14 mouse cellular contexts compared by ENCODE assay signal in genomic region chr4:134061944-134062446, GRCm38 (mm10). TPM values are rescaled to one million over a fixed set of nuclear protein-coding genes. Genes with fewer than 3 reads are reported as not detected.
DNase-seq lines count a peak whose midpoint lies in the region; ATAC-seq lines count a peak whose summit lies in the region.
"Had no signal": no experiment of that assay in that cellular context is flagged by ENCODE, and none has a peak within 500 bp of the region (broad histone marks: within the 10 kb centered on the region; RNA-seq: fewer than 3 reads in every experiment).

No protein-coding gene starts in this region.

- H3K9me3 ChIP-seq in heart, embryonic 12.5 days (replicated peaks) = no peaks in the 10 kb centered on the region

- no peak overlapping the region for H3K9ac ChIP-seq in heart, embryonic 12.5 days

- H3K36me3 ChIP-seq in heart, embryonic 12.5 days = no peaks in the 10 kb centered on the region

- no peak overlapping the region for H3K4me3 ChIP-seq in heart, embryonic 12.5 days

- H3K27ac ChIP-seq in heart, embryonic 12.5 days (ENCODE audit: poor library complexity, severe bottlenecking) = no peak overlapping the region

- no peak for DNase-seq in heart, adult 11 months
- DNase-seq in CD4-positive helper T cell, adult 2 months (ENCODE audit: low read depth, low spot score) = peak; percentile 78
- DNase-seq in c-Kit-positive CD71-positive TER-119-positive erythroid progenitor cells, embryonic 14.5 days (ENCODE audit: low spot score) = peak; percentile 52
- DNase-seq in spleen, postnatal 10 days (ENCODE audit: low spot score in 2 of 2) = no peak
- DNase-seq in gastrocnemius, postnatal 4 days (ENCODE audit: low spot score in 2 of 2) = no peak
- DNase-seq in heart, postnatal 14 days = no peak
- DNase-seq: adrenal gland, postnatal 10 days; kidney, postnatal 4 days; lung, adult 2 months; right cerebral cortex, postnatal 4 days had no signal

- peaks cover 75% of the 10 kb centered on the region for H3K27me3 ChIP-seq in heart, embryonic 12.5 days (replicated peaks)

- H3K4me2 ChIP-seq in heart, embryonic 12.5 days = no peak overlapping the region

- WGBS in heart, embryonic 12.5 days = 48% methylated on average over 8 of the region's 8 CpGs

- H3K4me1 ChIP-seq in heart, embryonic 12.5 days (replicated peaks) = peaks cover 12% of the 10 kb centered on the region; the same call in 1 of the 2 replicates

- ATAC-seq in heart, embryonic 12.5 days (ENCODE audit: insufficient number of reproducible peaks, low FRiP score) = 0 out of 2 replicates have a peak, but pooled peaks have one; percentile 33
- peak; percentile 51 for ATAC-seq in megakaryocyte-erythroid progenitor cell, adult 5-6 weeks (replicated peaks; ENCODE audit: low FRiP score, low TSS enrichment, poor library complexity, severe bottlenecking)

- intact Hi-C loops in heart, postnatal 14 days (cut with DNase I) = no loop called here

RNA-seq across cellular contexts. Expression of gene Crybg2, which starts 1.4 kb away (rescaled TPM):
- 0.41 and 0.51 TPM in 2 replicates for polyA plus RNA-seq in heart, embryonic 12.5 days (2016; fragmentation: Nextera tagmentation; extraction: Ambion mirVana)
- 0.55 TPM in 1 of 2 replicates, not detected in the other for total RNA-seq in megakaryocyte-erythroid progenitor cell, adult 5-6 weeks (2014; fragmentation: Nextera tagmentation)
- 0.09 TPM in 1 of 2 replicates, not detected in the other for total RNA-seq in megakaryocyte-erythroid progenitor cell, adult 5-6 weeks (2017)
- total RNA-seq in gastrocnemius, postnatal 4 days (2021) = under 1 TPM in 1 of 2 experiments, not detected in 1; 0.54 TPM
- under 1 TPM in 1 of 2 experiments, not detected in 1; 0.24 TPM for total RNA-seq in heart, postnatal 14 days (2021)

RNA-seq across cellular contexts. Expression of gene Zfp683, which starts 8.4 kb away (rescaled TPM):
- polyA plus RNA-seq in heart, embryonic 12.5 days (2016; fragmentation: Nextera tagmentation; extraction: Ambion mirVana) = not detected in 2 replicates
- not detected in 2 replicates for total RNA-seq in megakaryocyte-erythroid progenitor cell, adult 5-6 weeks (2014; fragmentation: Nextera tagmentation)
- total RNA-seq in megakaryocyte-erythroid progenitor cell, adult 5-6 weeks (2017) = not detected in 2 replicates
- total RNA-seq in gastrocnemius, postnatal 4 days (2021) = under 1 TPM in 1 of 2 experiments, not detected in 1; 0.23 TPM
- not detected for total RNA-seq in heart, postnatal 14 days (2021)
- polyA plus RNA-seq: heart, embryonic 14.5 days; neural tube, embryonic 11.5 days had no signal

RNA-seq across cellular contexts. Expression of gene Cd52, which starts 32.9 kb away (rescaled TPM):
- 4.3 and 5.7 TPM in 2 replicates for polyA plus RNA-seq in heart, embryonic 12.5 days (2016; fragmentation: Nextera tagmentation; extraction: Ambion mirVana)
- total RNA-seq in megakaryocyte-erythroid progenitor cell, adult 5-6 weeks (2014; fragmentation: Nextera tagmentation) = 34.9 and 43.4 TPM in 2 replicates
- 36.8 and 45.6 TPM in 2 replicates for total RNA-seq in megakaryocyte-erythroid progenitor cell, adult 5-6 weeks (2017)
- total RNA-seq in gastrocnemius, postnatal 4 days (2021) = 1 to 10 TPM; 2.4 to 2.7 TPM
- 10 to 100 TPM in 1 of 2 experiments, 1 to 10 TPM in 1; 3.5 to 10.3 TPM for total RNA-seq in heart, postnatal 14 days (2021)

RNA-seq across cellular contexts. Expression of gene Ubxn11, which starts 40.4 kb away (rescaled TPM):
- polyA plus RNA-seq in heart, embryonic 12.5 days (2016; fragmentation: Nextera tagmentation; extraction: Ambion mirVana) = 2.2 and 2.7 TPM in 2 replicates
- 17.9 and 21.8 TPM in 2 replicates for total RNA-seq in megakaryocyte-erythroid progenitor cell, adult 5-6 weeks (2014; fragmentation: Nextera tagmentation)
- 5.2 and 7.7 TPM in 2 replicates for total RNA-seq in megakaryocyte-erythroid progenitor cell, adult 5-6 weeks (2017)
- 1 to 10 TPM; 3.2 to 3.7 TPM for total RNA-seq in gastrocnemius, postnatal 4 days (2021)
- total RNA-seq in heart, postnatal 14 days (2021) = 1 to 10 TPM; 1.4 to 1.7 TPM

RNA-seq across cellular contexts. Expression of gene Lin28a, which starts 43.4 kb away (rescaled TPM):
- 0.64 and 0.99 TPM in 2 replicates for polyA plus RNA-seq in heart, embryonic 12.5 days (2016; fragmentation: Nextera tagmentation; extraction: Ambion mirVana)
- not detected in 2 replicates for total RNA-seq in megakaryocyte-erythroid progenitor cell, adult 5-6 weeks (2014; fragmentation: Nextera tagmentation)
- 0.23 TPM in 1 of 2 replicates, not detected in the other for total RNA-seq in megakaryocyte-erythroid progenitor cell, adult 5-6 weeks (2017)
- 1 to 10 TPM; 2.7 to 3.5 TPM for total RNA-seq in gastrocnemius, postnatal 4 days (2021)
- total RNA-seq in heart, postnatal 14 days (2021) = not detected

Comparison
In these comparisons a context has a peak if more than half of its experiments do, and no peak if none do; other contexts are left out.
1. DNase-seq: peak in CD4-positive helper T cell, adult 2 months (single experiment) and c-Kit-positive CD71-positive TER-119-positive erythroid progenitor cells, embryonic 14.5 days (single experiment); none in heart, adult 11 months (single experiment), spleen, postnatal 10 days (0 of 2), gastrocnemius, postnatal 4 days (0 of 2) and heart, postnatal 14 days (0 of 2).